ENCODE assay signal across 8 mouse cellular contexts in the genomic region with DNA sequence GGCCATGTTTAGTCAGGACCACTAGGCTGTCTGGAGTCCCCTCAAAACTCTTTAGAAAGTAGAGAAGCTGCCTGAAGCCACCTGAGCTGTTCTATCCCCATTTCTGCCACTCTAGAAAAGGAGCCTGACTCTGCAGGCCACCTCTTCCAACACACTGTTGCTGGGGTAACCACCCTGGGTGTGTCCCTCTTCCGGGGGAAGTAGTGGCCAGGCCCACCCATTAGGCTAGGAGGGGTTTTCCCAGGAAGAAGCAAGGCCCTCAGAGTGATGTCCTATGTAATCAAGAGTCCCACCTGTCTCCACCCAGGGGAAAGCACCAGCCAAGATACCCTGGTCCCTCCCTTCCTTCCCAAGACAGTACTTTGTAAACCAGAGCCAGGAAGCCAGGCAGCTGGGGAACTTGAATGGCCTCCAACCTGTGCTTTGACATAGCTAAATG. TPM values are rescaled to one million over a fixed set of nuclear protein-coding genes. Genes with fewer than 3 reads are reported as not detected.
DNase-seq lines count a peak whose midpoint lies in the region; ATAC-seq and TF ChIP-seq lines count a peak whose summit lies in the region.

No protein-coding gene starts in this region.

- TF ChIP-seq CTCF in kidney, adult 2 months (conservative IDR thresholded peaks at IDR 0.05; ENCODE audit: insufficient read depth, insufficient read length, low read depth, low read length): no peak

- no peak for TF ChIP-seq POLR2A in kidney, adult 2 months (IDR thresholded peaks at IDR 0.05; ENCODE audit: low read depth, low read length)

- H3K4me3 ChIP-seq in kidney, adult 2 months (ENCODE audit: insufficient read depth, low read depth, low read length): no peak overlapping the region
- H3K4me3 ChIP-seq in midbrain, embryonic 11.5 days (ENCODE audit: low read depth, low read length): no peak overlapping the region

- H3K9me3 ChIP-seq in midbrain, embryonic 11.5 days (ENCODE audit: control insufficient read depth, low read length): no peaks in the 10 kb centered on the region

- no peak overlapping the region for H3K27ac ChIP-seq in kidney, adult 2 months (ENCODE audit: insufficient read depth, low read depth, low read length)
- H3K27ac ChIP-seq in midbrain, embryonic 11.5 days (ENCODE audit: low read depth, low read length): no peak overlapping the region

- ATAC-seq in activated CD4-positive, CD25-positive, alpha-beta regulatory T cell, adult 4 months: peak; percentile 62
- ATAC-seq in midbrain, embryonic 11.5 days (ENCODE audit: low FRiP score): no peak

- H3K9ac ChIP-seq in midbrain, embryonic 11.5 days (ENCODE audit: low read length): no peak overlapping the region

- no peaks in the 10 kb centered on the region for H3K4me1 ChIP-seq in kidney, adult 2 months (ENCODE audit: control insufficient read depth, insufficient read depth, low read length)
- no peaks in the 10 kb centered on the region for H3K4me1 ChIP-seq in midbrain, embryonic 11.5 days (ENCODE audit: control insufficient read depth, insufficient read depth, low read length)

- H3K4me2 ChIP-seq in midbrain, embryonic 11.5 days: no peak overlapping the region

- 76% methylated on average over 1 of the region's 1 CpGs for WGBS in kidney, adult 2 months
- 79% methylated on average over 1 of the region's 1 CpGs for WGBS in midbrain, embryonic 11.5 days

- no peaks in the 10 kb centered on the region for H3K27me3 ChIP-seq in kidney, adult 2 months (replicated peaks; ENCODE audit: control insufficient read depth, insufficient read depth, low read length)
- no peaks in the 10 kb centered on the region for H3K27me3 ChIP-seq in midbrain, embryonic 11.5 days (ENCODE audit: control insufficient read depth, insufficient read depth, low read length)

- peak; percentile 55 for DNase-seq in kidney, adult 2 months
- no peak for DNase-seq in kidney, adult 9 months
- peak; percentile 59 to 63 for DNase-seq in heart, postnatal 36 days
- peak; percentile 74 for DNase-seq in lung, postnatal 36 days
- no peak for DNase-seq in midbrain, embryonic 11.5 days (ENCODE audit: low spot score, missing footprints)
- DNase-seq in left cerebral cortex, adult 11 months (ENCODE audit: low spot score): no peak
- no peak for DNase-seq in testis, postnatal 10 days (ENCODE audit: low spot score)

- no peaks in the 10 kb centered on the region for H3K36me3 ChIP-seq in kidney, adult 2 months (ENCODE audit: control insufficient read depth, insufficient read depth, low read length)
- H3K36me3 ChIP-seq in midbrain, embryonic 11.5 days (ENCODE audit: control insufficient read depth, insufficient read depth, low read length): no peaks in the 10 kb centered on the region

- intact Hi-C loops in heart, postnatal 36 days (cut with DNase I): no loop called here

RNA-seq across cellular contexts. Expression of gene Klf11, which starts 17.3 kb away (rescaled TPM):
- polyA plus RNA-seq in kidney, adult 2 months (2012; rRNA removed): 8.4 and 8.5 TPM in 2 replicates
- polyA plus RNA-seq in activated CD4-positive, CD25-positive, alpha-beta regulatory T cell, adult 4 months (2017; shearing (Covaris generic)): 1 to 10 TPM; 2.0 to 2.1 TPM
- total RNA-seq in heart, postnatal 36 days (2021): 10 to 100 TPM; 10.9 to 16.4 TPM
- polyA plus RNA-seq in midbrain, embryonic 11.5 days (2014; fragmentation: Nextera tagmentation; extraction: Ambion mirVana): 15.8 and 17.0 TPM in 2 replicates

RNA-seq across cellular contexts. Expression of gene Cys1, which starts 47.8 kb away (rescaled TPM):
- polyA plus RNA-seq in kidney, adult 2 months (2012; rRNA removed): 71.1 and 93.2 TPM in 2 replicates
- polyA plus RNA-seq in activated CD4-positive, CD25-positive, alpha-beta regulatory T cell, adult 4 months (2017; shearing (Covaris generic)): under 1 TPM in 1 of 2 experiments, not detected in 1; 0.60 TPM
- 1 to 10 TPM; 5.5 to 6.5 TPM for total RNA-seq in heart, postnatal 36 days (2021)
- polyA plus RNA-seq in midbrain, embryonic 11.5 days (2014; fragmentation: Nextera tagmentation; extraction: Ambion mirVana): 0.57 and 1.7 TPM in 2 replicates

Comparison
In these comparisons a context has a peak if more than half of its experiments do, and no peak if none do; other contexts are left out.
1. DNase-seq: peak in kidney, adult 2 months (single experiment), heart, postnatal 36 days (2 of 2) and lung, postnatal 36 days (single experiment); none in kidney, adult 9 months (single experiment), midbrain, embryonic 11.5 days (single experiment), left cerebral cortex, adult 11 months (single experiment) and testis, postnatal 10 days (single experiment).
2. RNA of gene Cys1, which starts 47.8 kb away (polyA plus RNA-seq): 71.1 to 93.2 TPM in kidney, adult 2 months; 0.60 TPM in activated CD4-positive, CD25-positive, alpha-beta regulatory T cell, adult 4 months and 0.57 to 1.7 TPM in midbrain, embryonic 11.5 days; every median in the first group is over 10 times any median in the second.